Mouse (Mus musculus) lung, postnatal 0 days (tissue): ENCODE results near the gene Nhp2. TPM values are rescaled to one million over a fixed set of nuclear protein-coding genes. Genes with fewer than 3 reads are reported as not detected.
"Not testable (repeated sequence)": the region's sequence is repeated elsewhere in the genome, so short reads cannot be mapped to it uniquely, and the experiment has no call there.

Experiments used
- ATAC-seq: fragments of 200-750 bp; cut with Nextera tagmentation; 2 replicates; pipeline ENCODE4 v1.8.0; 2017; ENCODE audit warnings: moderate library complexity
- DNase-seq: peaks from one replicate; pipeline ENCODE4 v3.0.0-alpha.2; 2016; ENCODE audit warnings: low spot score
- H3K27ac ChIP-seq: fragments of 300-500 bp; sonication (generic); 2 replicates; pipeline ENCODE4 v1.5.1; 2014; ENCODE audit warnings: antibody characterized with exemption, mild to moderate bottlenecking, low read length, mixed read lengths
- H3K27me3 ChIP-seq: fragments of 300-500 bp; sonication (generic); replicated peaks from 2 replicates; pipeline ENCODE4 v1.6.1; 2014; ENCODE audit warnings: low read length, mixed read lengths; ENCODE audit not compliant: insufficient read depth
- H3K36me3 ChIP-seq: fragments of 300-500 bp; sonication (generic); 2 replicates; pipeline ENCODE4 v1.6.1; 2014; ENCODE audit warnings: low read length, mixed read lengths; ENCODE audit not compliant: insufficient read depth
- H3K4me1 ChIP-seq: fragments of 300-500 bp; sonication (generic); 2 replicates; pipeline ENCODE4 v1.6.1; 2014; ENCODE audit warnings: antibody characterized with exemption, low read depth, low read length, mixed read lengths; ENCODE audit not compliant: insufficient read depth
- H3K4me2 ChIP-seq: fragments of 300-500 bp; sonication (generic); replicated peaks from 2 replicates; pipeline ENCODE4 v1.6.1; 2014; ENCODE audit warnings: low read depth, mild to moderate bottlenecking, low read length, moderate library complexity, mixed read lengths
- H3K4me3 ChIP-seq: fragments of 300-500 bp; sonication (generic); 2 replicates; pipeline ENCODE4 v1.5.1; 2014; ENCODE audit warnings: low read depth, low read length
- H3K9ac ChIP-seq: fragments of 300-500 bp; sonication (generic); replicated peaks from 2 replicates; pipeline ENCODE4 v1.6.1; 2014; ENCODE audit warnings: low read depth, mild to moderate bottlenecking
- H3K9me3 ChIP-seq: fragments of 300-500 bp; sonication (generic); 2 replicates; pipeline ENCODE4 v1.6.1; 2016; ENCODE audit warnings: low read length, mixed read lengths
- CTCF ChIP-seq: IDR thresholded peaks from 2 replicates; pipeline ENCODE4 v1.5.1; 2016; ENCODE audit warnings: antibody characterized with exemption, mild to moderate bottlenecking
- EP300 ChIP-seq: IDR thresholded peaks from 2 replicates; pipeline ENCODE4 v1.6.1; 2016; ENCODE audit warnings: antibody characterized with exemption, mild to moderate bottlenecking, control low read depth
- WGBS: fragments of 180-500 bp; shearing (Covaris S2); extraction: QIAGEN DNeasy Blood & Tissue Kit; methylation state at CpG from one replicate; pipeline ENCODE4 v1.1.7; 2014; 5-methylcytosine and 5-hydroxymethylcytosine counted together
- polyA plus RNA-seq: library from polyadenylated mRNA; unstranded; fragments of >200 nt; fragmentation: Nextera tagmentation; extraction: Ambion mirVana; gene quantifications from 2 replicates; pipeline ENCODE4 v1.2.1, GENCODE M21; 2015

Gene Nhp2
- polyA plus RNA-seq, 1 experiment from 2014 or later = 67.2 TPM

GRCm38 (mm10) chr11:51627425-51627824 is 7.9 kb downstream of the Nhp2 start:
- H3K27ac ChIP-seq = no peak overlapping the region
- DNase-seq (no peak), ATAC-seq (no peak)
- 91% methylated on average over 9 of the region's 9 CpGs for WGBS
- H3K4me2 ChIP-seq = no peak overlapping the region
- TF ChIP-seq CTCF (no peak), EP300 (no peak)
- no peaks in the 10 kb centered on the region for H3K4me1 ChIP-seq
- H3K27me3 ChIP-seq = no peaks in the 10 kb centered on the region
- H3K36me3 ChIP-seq = peaks cover 44% of the 10 kb centered on the region
- H3K9me3 ChIP-seq = no peaks in the 10 kb centered on the region
- H3K4me3 ChIP-seq = no peak overlapping the region
- no peak overlapping the region for H3K9ac ChIP-seq

DNA sequence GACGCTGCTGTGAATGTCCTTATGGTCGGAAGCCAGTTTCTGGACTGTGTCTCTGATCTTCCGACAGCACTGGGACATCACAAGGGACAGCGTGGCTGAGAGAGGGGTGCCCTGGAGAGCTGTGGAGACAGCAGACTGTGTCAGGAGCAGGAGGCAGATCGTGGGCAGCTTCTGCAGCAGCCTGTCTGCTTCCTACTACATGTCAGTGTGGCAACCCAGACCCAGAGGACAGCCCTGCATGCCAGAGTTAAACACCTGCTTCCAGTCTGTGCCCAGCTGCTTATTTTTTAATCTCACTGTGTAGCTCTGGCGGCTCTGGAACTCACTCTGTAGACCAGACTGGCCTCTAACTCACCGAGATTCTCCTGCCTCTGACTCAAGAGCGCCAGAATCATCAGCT is 8.4 kb downstream of the Nhp2 start:
- H3K27me3 ChIP-seq = no peaks in the 10 kb centered on the region
- no peaks in the 10 kb centered on the region for H3K9me3 ChIP-seq
- no peak for DNase-seq
- H3K9ac ChIP-seq = no peak overlapping the region
- no peak overlapping the region for H3K27ac ChIP-seq
- H3K4me2 ChIP-seq = no peak overlapping the region
- 82% methylated on average over 8 of the region's 8 CpGs for WGBS
- TF ChIP-seq CTCF = no peak
- no peak for TF ChIP-seq EP300
- no peaks in the 10 kb centered on the region for H3K4me1 ChIP-seq
- ATAC-seq = no peak
- H3K4me3 ChIP-seq = no peak overlapping the region
- peaks cover 39% of the 10 kb centered on the region for H3K36me3 ChIP-seq

- no peak overlapping the region for H3K4me3 ChIP-seq
- no peaks in the 10 kb centered on the region for H3K9me3 ChIP-seq
- no peaks in the 10 kb centered on the region for H3K27me3 ChIP-seq
- H3K9ac ChIP-seq = no peak overlapping the region
- H3K36me3 ChIP-seq = peaks cover 22% of the 10 kb centered on the region
- no peak for TF ChIP-seq EP300
- no peak for TF ChIP-seq CTCF
- no peak for ATAC-seq
- H3K4me2 ChIP-seq = no peak overlapping the region
- H3K27ac ChIP-seq = no peak overlapping the region
- H3K4me1 ChIP-seq = no peaks in the 10 kb centered on the region
- WGBS = 76% methylated on average over 15 of the region's 15 CpGs
- no peak for DNase-seq
Observed at GRCm38 (mm10) chr11:51629651-51630314, 10.2 kb downstream of the Nhp2 start.

DNA sequence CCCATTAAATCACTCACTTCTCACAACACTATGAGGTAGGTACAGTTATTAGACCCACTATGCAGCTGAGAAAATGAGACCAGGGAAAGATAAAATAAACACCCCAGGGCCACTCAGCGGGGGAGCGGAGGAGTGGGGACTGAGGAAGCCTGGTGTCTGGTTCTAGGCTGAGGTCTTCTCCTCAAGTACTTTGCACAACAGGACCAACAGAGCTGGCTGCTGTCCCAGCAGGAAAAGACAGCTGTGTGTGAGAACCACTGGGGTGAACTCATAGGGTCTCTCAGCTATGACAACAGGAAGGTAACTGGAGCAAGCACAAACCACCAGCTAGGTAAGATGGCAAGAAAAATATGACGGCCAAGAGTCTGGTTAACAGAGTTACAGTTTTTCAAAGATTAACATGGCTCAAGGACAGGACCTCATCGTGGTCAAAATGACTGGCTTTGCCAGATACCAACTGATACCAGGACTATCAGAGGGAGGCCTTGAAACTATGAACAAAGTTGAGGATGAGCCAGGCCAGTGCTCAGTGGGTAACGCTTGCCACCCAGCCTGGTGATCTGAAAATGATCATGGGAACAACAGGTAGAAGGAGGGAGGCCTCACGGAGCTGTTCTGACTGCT is 12.7 kb downstream of the Nhp2 start:
- 76% methylated on average over 6 of the region's 6 CpGs for WGBS
- Histone ChIP-seq H3K27ac (peak overlapping the region; percentile 57; the same call in 1 of the 2 replicates), H3K9me3 (no peaks in the 10 kb centered on the region), H3K4me3 (no peak overlapping the region), H3K36me3 (peaks cover 7% of the 10 kb centered on the region; the same call in 1 of the 2 replicates), H3K4me1 (no peaks in the 10 kb centered on the region), H3K27me3 (no peaks in the 10 kb centered on the region), H3K9ac (no peak overlapping the region), H3K4me2 (no peak overlapping the region)
- TF ChIP-seq CTCF (no peak), EP300 (no peak)
- no peak for DNase-seq
- ATAC-seq = no peak

- not testable (repeated sequence) for H3K9me3 ChIP-seq, H3K36me3 ChIP-seq
- 93% methylated on average over 7 of the region's 7 CpGs for WGBS
Observed at GRCm38 (mm10) chr11:51633200-51633599, 13.7 kb downstream of the Nhp2 start.

GRCm38 (mm10) chr11:51633721-51634120 is 14.2 kb downstream of the Nhp2 start:
- Histone ChIP-seq H3K4me1 (peaks cover 6% of the 10 kb centered on the region; the same call in 1 of the 2 replicates), H3K4me2 (no peak overlapping the region), H3K27me3 (no peaks in the 10 kb centered on the region), H3K9me3 (no peaks in the 10 kb centered on the region), H3K27ac (no peak overlapping the region), H3K4me3 (no peak overlapping the region), H3K9ac (no peak overlapping the region), H3K36me3 (no peaks in the 10 kb centered on the region)
- TF ChIP-seq CTCF (no peak), EP300 (no peak)
- DNase-seq (no peak), ATAC-seq (no peak)
- WGBS = 85% methylated on average over 3 of the region's 3 CpGs

More at GRCm38 (mm10) chr11:51633200-51633599, 13.7 kb downstream of the Nhp2 start:
- not testable (repeated sequence) for H3K9ac ChIP-seq, H3K27me3 ChIP-seq, H3K4me1 ChIP-seq, H3K4me3 ChIP-seq, ATAC-seq, H3K27ac ChIP-seq, DNase-seq, H3K4me2 ChIP-seq
